Mouse (Mus musculus): Measurements from ENCODE around the gene Lrrc71. TPM values are rescaled to one million over a fixed set of nuclear protein-coding genes. Genes with fewer than 3 reads are reported as not detected.

The Lrrc71 gene
- polyA plus RNA-seq, 1 experiment from 2014 or later = 0.63 TPM

DNA sequence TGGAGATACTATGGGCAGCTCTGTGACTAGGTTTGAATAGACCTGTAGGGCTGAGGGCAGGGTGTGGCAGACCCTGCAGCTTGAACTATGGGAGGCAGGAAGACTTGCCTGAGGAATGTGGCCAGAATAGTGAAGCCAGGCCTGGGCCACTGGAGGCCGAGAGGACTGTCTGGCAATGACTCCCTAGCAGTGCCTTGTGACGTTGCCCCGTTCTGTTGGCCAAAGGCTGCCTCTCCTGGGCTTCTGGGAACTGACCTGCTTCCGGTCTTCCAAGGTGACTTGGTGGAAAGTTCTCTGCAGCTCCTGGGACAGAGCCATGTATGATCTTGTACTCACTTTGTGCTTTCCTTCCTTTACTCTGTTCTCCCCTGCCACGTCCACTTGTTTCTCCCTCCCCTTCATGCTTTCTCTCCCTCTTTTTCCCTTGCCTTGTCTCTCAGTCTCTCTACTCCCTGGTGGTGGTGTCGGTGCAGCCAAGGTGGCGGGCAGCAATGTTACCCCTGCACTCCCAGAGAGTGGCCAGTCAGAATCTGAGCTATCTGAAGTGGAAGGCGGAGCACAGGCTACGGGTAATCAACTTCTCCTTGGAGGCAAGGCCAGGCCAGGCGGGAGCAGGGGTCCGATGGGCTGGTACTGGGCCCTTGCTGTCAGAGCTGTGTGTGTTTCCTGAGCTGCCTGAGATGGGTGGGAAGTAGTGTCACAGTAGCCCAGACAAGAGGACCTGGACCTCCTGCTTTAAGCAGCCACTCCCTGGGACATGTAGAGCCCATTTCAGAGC, 14.3 kb downstream of the Lrrc71 start:
- DNase-seq (ENCODE audit: low spot score) = no peak
- WGBS = 64% methylated on average over 11 of the region's 11 CpGs

GRCm38 (mm10) chr3:87733098-87733497, 15.3 kb downstream of the Lrrc71 start:
- Histone ChIP-seq H3K4me1 (peaks cover 16% of the 10 kb centered on the region), H3K9me3 (no peaks in the 10 kb centered on the region), H3K27ac (no peak overlapping the region), H3K36me3 (peaks cover 93% of the 10 kb centered on the region), H3K27me3 (ENCODE audit: insufficient read depth, poor library complexity, severe bottlenecking) (no peaks in the 10 kb centered on the region), H3K4me3 (no peak overlapping the region)
- 68% methylated on average over 4 of the region's 4 CpGs for WGBS
- no peak for DNase-seq (ENCODE audit: low spot score)

More for the DNA sequence above, 14.3 kb downstream of the Lrrc71 start:
- H3K27me3 ChIP-seq (ENCODE audit: insufficient read depth, poor library complexity, severe bottlenecking) = no peaks in the 10 kb centered on the region
- H3K36me3 ChIP-seq = peaks cover 91% of the 10 kb centered on the region
- no peaks in the 10 kb centered on the region for H3K9me3 ChIP-seq
- no peak overlapping the region for H3K27ac ChIP-seq
- no peak overlapping the region for H3K4me3 ChIP-seq
- H3K4me1 ChIP-seq = peaks cover 16% of the 10 kb centered on the region

- Histone ChIP-seq H3K27me3 (ENCODE audit: insufficient read depth, poor library complexity, severe bottlenecking) (no peaks in the 10 kb centered on the region), H3K36me3 (peaks cover 91% of the 10 kb centered on the region), H3K4me1 (peaks cover under 1% of the 10 kb centered on the region; the same call in 1 of the 2 replicates), H3K27ac (no peak overlapping the region), H3K4me3 (no peak overlapping the region), H3K9me3 (no peaks in the 10 kb centered on the region)
- 92% methylated on average over 6 of the region's 6 CpGs for WGBS
- peak; percentile 63 for DNase-seq (ENCODE audit: low spot score)
These were observed 19.7 kb downstream of the Lrrc71 start for GRCm38 (mm10) chr3:87728696-87729095.

GRCm38 (mm10) chr3:87726191-87726590, 22.2 kb downstream of the Lrrc71 start:
- Histone ChIP-seq H3K27ac (no peak overlapping the region), H3K36me3 (peaks cover 84% of the 10 kb centered on the region), H3K27me3 (ENCODE audit: insufficient read depth, poor library complexity, severe bottlenecking) (no peaks in the 10 kb centered on the region), H3K4me3 (no peak overlapping the region), H3K9me3 (no peaks in the 10 kb centered on the region), H3K4me1 (no peaks in the 10 kb centered on the region)
- peak; percentile 70 for DNase-seq (ENCODE audit: low spot score)
- 87% methylated on average over 7 of the region's 7 CpGs for WGBS

- Histone ChIP-seq H3K27me3 (ENCODE audit: insufficient read depth, poor library complexity, severe bottlenecking) (no peaks in the 10 kb centered on the region), H3K4me3 (no peak overlapping the region), H3K36me3 (peaks cover 85% of the 10 kb centered on the region), H3K9me3 (no peaks in the 10 kb centered on the region), H3K4me1 (no peaks in the 10 kb centered on the region), H3K27ac (no peak overlapping the region)
- 96% methylated on average over 16 of the region's 16 CpGs for WGBS
- DNase-seq (ENCODE audit: low spot score) = peak; percentile 71
These were observed 22.8 kb downstream of the Lrrc71 start for GRCm38 (mm10) chr3:87725396-87726160.

DNA sequence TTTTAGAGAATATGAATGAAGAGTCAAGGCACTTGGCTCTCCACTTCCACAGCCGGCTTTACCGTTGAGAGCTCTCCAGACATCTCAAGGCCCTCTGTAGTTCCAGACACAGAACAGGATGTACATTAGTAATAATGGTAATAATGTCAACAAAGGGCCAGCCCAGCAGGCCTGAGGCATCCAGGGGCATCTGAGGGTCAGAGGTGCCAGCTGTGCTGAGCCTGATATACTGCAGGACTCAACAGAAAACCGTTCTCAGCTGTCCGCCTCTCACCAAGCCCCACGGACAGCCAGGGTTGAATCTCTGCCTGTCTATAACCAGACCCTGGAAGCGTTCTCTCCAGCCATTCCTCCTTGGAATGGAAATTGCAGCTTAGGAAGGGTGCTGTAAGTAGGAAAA, 23.9 kb downstream of the Lrrc71 start:
- no peaks in the 10 kb centered on the region for H3K27me3 ChIP-seq (ENCODE audit: insufficient read depth, poor library complexity, severe bottlenecking)
- WGBS = 76% methylated on average over 6 of the region's 6 CpGs
- no peaks in the 10 kb centered on the region for H3K4me1 ChIP-seq
- no peak for DNase-seq (ENCODE audit: low spot score)
- no peaks in the 10 kb centered on the region for H3K9me3 ChIP-seq
- H3K36me3 ChIP-seq = peaks cover 80% of the 10 kb centered on the region
- no peak overlapping the region for H3K4me3 ChIP-seq
- H3K27ac ChIP-seq = no peak overlapping the region

DNA sequence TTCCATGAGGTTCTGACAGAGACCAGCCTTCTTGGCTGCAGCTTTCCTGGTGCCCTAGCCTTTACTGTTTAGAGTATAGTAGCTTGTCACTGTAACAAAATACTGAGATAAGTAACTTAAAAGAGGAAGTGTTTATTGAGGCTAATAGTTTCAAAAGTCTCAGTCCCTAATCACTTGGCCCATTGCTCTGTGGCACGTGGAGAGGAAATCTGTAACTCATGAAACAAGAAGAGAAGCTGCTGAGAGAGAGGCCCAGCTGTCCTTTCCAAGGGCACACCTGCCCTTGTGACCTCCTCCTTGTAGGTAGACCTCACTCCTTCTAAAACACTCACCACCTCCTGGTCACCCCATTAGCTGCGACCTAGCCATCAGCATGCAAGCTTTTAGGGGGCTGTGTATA, 29.9 kb downstream of the Lrrc71 start:
- no peaks in the 10 kb centered on the region for H3K9me3 ChIP-seq
- H3K27me3 ChIP-seq (ENCODE audit: insufficient read depth, poor library complexity, severe bottlenecking) = no peaks in the 10 kb centered on the region
- H3K4me1 ChIP-seq = no peaks in the 10 kb centered on the region
- H3K27ac ChIP-seq = no peak overlapping the region
- 79% methylated on average over 2 of the region's 2 CpGs for whole genome bisulfite sequencing
- H3K36me3 ChIP-seq = peaks cover 76% of the 10 kb centered on the region
- no peak overlapping the region for H3K4me3 ChIP-seq
- DNase-seq (ENCODE audit: low spot score) = peak; percentile 47

Other genes with a start within 250 kb of the Lrrc71 start
- 11.7 and 13.1 TPM in 2 replicates for gene Etv3, start 223.2 kb downstream of the Lrrc71 start, polyA plus RNA-seq (2016; fragmentation: Nextera tagmentation; extraction: Ambion mirVana)
- 11.5 and 11.7 TPM in 2 replicates for gene Arhgef11, start 131.1 kb downstream of the Lrrc71 start, polyA plus RNA-seq (2016; fragmentation: Nextera tagmentation; extraction: Ambion mirVana)
- gene Ntrk1, start 46.5 kb upstream of the Lrrc71 start, polyA plus RNA-seq (2016; fragmentation: Nextera tagmentation; extraction: Ambion mirVana) = 0.05 and 0.68 TPM in 2 replicates
- 0.07 TPM in 1 of 2 replicates, not detected in the other for gene Insrr, start 48.3 kb upstream of the Lrrc71 start, polyA plus RNA-seq (2016; fragmentation: Nextera tagmentation; extraction: Ambion mirVana)
- 14.3 and 14.8 TPM in 2 replicates for gene Pear1, start 75.7 kb upstream of the Lrrc71 start, polyA plus RNA-seq (2016; fragmentation: Nextera tagmentation; extraction: Ambion mirVana)
- 0.20 and 0.23 TPM in 2 replicates for gene Sh2d2a, start 98.1 kb upstream of the Lrrc71 start, polyA plus RNA-seq (2016; fragmentation: Nextera tagmentation; extraction: Ambion mirVana)
- gene Prcc, start 137.0 kb upstream of the Lrrc71 start, polyA plus RNA-seq (2016; fragmentation: Nextera tagmentation; extraction: Ambion mirVana) = 11.8 and 13.6 TPM in 2 replicates
- 182 and 248 TPM in 2 replicates for gene Hdgf, start 157.7 kb upstream of the Lrrc71 start, polyA plus RNA-seq (2016; fragmentation: Nextera tagmentation; extraction: Ambion mirVana)
- 64.2 and 71.3 TPM in 2 replicates for gene Mrpl24, start 170.9 kb upstream of the Lrrc71 start, polyA plus RNA-seq (2016; fragmentation: Nextera tagmentation; extraction: Ambion mirVana)
- gene Isg20l2, start 181.7 kb upstream of the Lrrc71 start, polyA plus RNA-seq (2016; fragmentation: Nextera tagmentation; extraction: Ambion mirVana) = 39.6 and 55.1 TPM in 2 replicates
- gene Rrnad1, start 182.1 kb upstream of the Lrrc71 start, polyA plus RNA-seq (2016; fragmentation: Nextera tagmentation; extraction: Ambion mirVana) = 16.8 and 21.0 TPM in 2 replicates
- gene Crabp2, start 200.0 kb upstream of the Lrrc71 start, polyA plus RNA-seq (2016; fragmentation: Nextera tagmentation; extraction: Ambion mirVana) = 35.8 and 126 TPM in 2 replicates
- gene Nes, start 222.5 kb upstream of the Lrrc71 start, polyA plus RNA-seq (2016; fragmentation: Nextera tagmentation; extraction: Ambion mirVana) = 25.0 and 28.8 TPM in 2 replicates